Mouse (Mus musculus) limb, embryonic 15.5 days (tissue): ENCODE results near the gene Dcaf4. TPM values are rescaled to one million over a fixed set of nuclear protein-coding genes. Genes with fewer than 3 reads are reported as not detected.
A peak's percentile ranks its signal among the peaks of the same experiment; 100 is the strongest.

Source experiments
- ATAC-seq: fragments of 200-750 bp; cut with Nextera tagmentation; 2 replicates; pipeline ENCODE4 v1.8.0; 2017; ENCODE audit warnings: low read depth, moderate TSS enrichment; ENCODE audit not compliant: insufficient number of reproducible peaks, low FRiP score, low TSS enrichment
- H3K27ac ChIP-seq: fragments of 300-500 bp; sonication (generic); 2 replicates; pipeline ENCODE4 v1.5.1; 2015; ENCODE audit warnings: moderate library complexity, mild to moderate bottlenecking, inconsistent platforms
- H3K27me3 ChIP-seq: fragments of 300-500 bp; sonication (generic); 2 replicates; pipeline ENCODE4 v1.6.1; 2015; ENCODE audit warnings: inconsistent platforms
- H3K36me3 ChIP-seq: fragments of 300-500 bp; sonication (generic); 2 replicates; pipeline ENCODE4 v1.6.1; 2015; ENCODE audit warnings: inconsistent platforms
- H3K4me1 ChIP-seq: fragments of 300-500 bp; sonication (generic); 2 replicates; pipeline ENCODE4 v1.6.1; 2015; ENCODE audit warnings: inconsistent platforms
- H3K4me2 ChIP-seq: fragments of 300-500 bp; sonication (generic); 2 replicates; pipeline ENCODE4 v1.6.1; 2015; ENCODE audit warnings: mild to moderate bottlenecking, inconsistent platforms
- H3K4me3 ChIP-seq: fragments of 300-500 bp; sonication (generic); 2 replicates; pipeline ENCODE4 v1.5.1; 2015; ENCODE audit warnings: mild to moderate bottlenecking, inconsistent platforms
- H3K9ac ChIP-seq: fragments of 300-500 bp; sonication (generic); 2 replicates; pipeline ENCODE4 v1.6.1; 2015; ENCODE audit warnings: inconsistent platforms
- H3K9me3 ChIP-seq: fragments of 300-500 bp; sonication (generic); 2 replicates; pipeline ENCODE4 v1.6.1; 2016; ENCODE audit warnings: inconsistent platforms
- WGBS: fragments of 180-500 bp; shearing (Covaris S2); methylation state at CpG from one replicate; pipeline ENCODE4 v1.1.7; 2015; 5-methylcytosine and 5-hydroxymethylcytosine counted together
- polyA plus RNA-seq: library from polyadenylated mRNA; unstranded; fragments of >200 nt; fragmentation: Nextera tagmentation; extraction: Ambion mirVana; gene quantifications from 2 replicates; pipeline ENCODE4 v1.2.1, GENCODE M21; 2015

Gene Dcaf4
- polyA plus RNA-seq, 1 experiment from 2014 or later, result 55.7 TPM

DNA sequence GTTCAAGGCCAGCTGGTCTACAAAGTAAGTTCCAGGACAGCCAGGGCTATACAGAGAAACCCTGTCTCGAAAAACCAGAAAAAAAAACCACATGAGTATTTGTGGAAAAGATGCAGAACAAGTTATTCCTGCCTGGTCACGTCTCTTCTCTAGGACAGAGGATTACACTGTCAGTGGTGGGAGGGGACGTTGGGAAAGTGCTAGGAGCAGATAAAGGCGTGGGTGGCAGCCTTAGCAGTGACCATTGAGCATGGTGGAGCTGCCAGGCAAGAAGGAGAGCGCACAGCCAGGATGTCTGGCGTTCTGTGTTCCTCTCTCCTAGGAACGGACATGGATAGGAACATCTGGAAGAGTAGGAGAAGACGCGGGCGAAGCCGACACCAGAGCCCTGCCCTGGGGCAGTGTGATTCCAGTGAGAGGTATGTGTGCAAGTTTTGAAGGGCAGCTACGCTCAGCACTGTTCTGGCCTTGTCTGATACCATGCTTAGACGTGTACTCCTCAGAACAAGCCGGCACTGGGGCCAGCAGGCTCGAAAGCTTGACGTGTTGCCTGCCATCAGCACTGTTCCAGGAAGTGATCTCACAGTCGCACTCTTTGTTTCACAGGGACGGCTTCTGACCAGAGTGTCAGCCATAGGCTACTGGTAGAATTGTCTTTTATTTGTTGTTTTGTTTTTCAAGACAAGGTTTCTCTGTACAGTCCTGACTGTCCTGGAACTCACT is 5.7 kb downstream of the Dcaf4 start:
- 0 out of 2 replicates have a peak, but pooled peaks have one; percentile 36 for ATAC-seq
- no peaks in the 10 kb centered on the region for H3K9me3 ChIP-seq
- no peaks in the 10 kb centered on the region for H3K27me3 ChIP-seq
- H3K4me2 ChIP-seq, result no peak overlapping the region
- peaks cover 18% of the 10 kb centered on the region for H3K4me1 ChIP-seq
- H3K36me3 ChIP-seq, result peaks cover 12% of the 10 kb centered on the region; the same call in 1 of the 2 replicates
- peak overlapping the region; percentile 75 for H3K27ac ChIP-seq
- 64% methylated on average over 18 of the region's 18 CpGs for WGBS
- no peak overlapping the region for H3K9ac ChIP-seq
- no peak overlapping the region for H3K4me3 ChIP-seq

DNA sequence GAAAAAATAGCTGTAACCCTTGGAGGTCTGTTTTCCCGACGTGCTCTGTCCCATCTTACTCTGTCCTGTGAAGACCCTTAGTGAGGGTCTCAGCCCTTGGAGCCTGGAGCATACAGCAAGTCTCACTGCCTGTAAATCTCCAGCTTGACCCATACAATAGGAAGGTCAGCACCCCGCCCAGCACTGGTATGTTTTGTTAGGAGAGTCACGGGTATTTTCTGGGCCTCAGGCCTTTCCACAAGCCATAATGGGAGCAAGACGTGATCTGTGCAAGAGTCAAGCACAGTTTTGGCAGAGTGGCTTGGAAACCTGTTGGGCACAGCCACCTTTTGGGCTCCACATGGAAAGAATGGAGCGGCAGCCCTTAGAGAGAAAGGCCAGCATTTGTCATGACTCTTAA is 7.5 kb downstream of the Dcaf4 start:
- Histone ChIP-seq H3K36me3 (peaks cover 29% of the 10 kb centered on the region), H3K4me2 (no peak overlapping the region), H3K4me3 (no peak overlapping the region), H3K27ac (0 out of 2 replicates have a peak overlapping the region, but pooled peaks have one; percentile 4), H3K9ac (no peak overlapping the region), H3K9me3 (no peaks in the 10 kb centered on the region), H3K27me3 (no peaks in the 10 kb centered on the region), H3K4me1 (0 out of 2 replicates have a peak, but pooled peaks cover 6% of the 10 kb centered on the region)
- 52% methylated on average over 6 of the region's 6 CpGs for WGBS
- ATAC-seq, result no peak

DNA sequence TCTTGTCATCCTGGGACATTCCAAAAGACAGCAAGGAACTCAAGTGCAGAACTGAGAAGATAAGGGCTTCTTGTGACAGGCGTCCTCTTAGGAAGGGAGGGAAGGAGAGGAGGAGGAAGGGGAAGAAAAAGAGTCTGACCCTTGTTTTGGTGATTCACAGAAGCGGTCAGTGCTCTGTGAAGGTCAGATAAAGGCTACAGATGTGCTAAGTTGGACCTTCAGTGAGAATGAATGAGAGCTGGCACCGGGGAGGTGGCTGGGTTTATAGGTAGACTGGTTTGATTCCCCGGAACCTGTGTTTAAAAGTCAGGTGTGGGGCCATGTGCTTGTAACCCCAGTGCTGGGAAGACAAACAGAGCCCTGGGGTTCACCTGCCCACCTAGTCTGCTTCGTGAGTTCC is 8.4 kb downstream of the Dcaf4 start:
- Histone ChIP-seq H3K36me3 (peaks cover 36% of the 10 kb centered on the region), H3K4me1 (0 out of 2 replicates have a peak, but pooled peaks cover 4% of the 10 kb centered on the region), H3K9ac (no peak overlapping the region), H3K27me3 (no peaks in the 10 kb centered on the region), H3K27ac (0 out of 2 replicates have a peak overlapping the region, but pooled peaks have one; percentile 4), H3K4me3 (no peak overlapping the region), H3K9me3 (no peaks in the 10 kb centered on the region), H3K4me2 (no peak overlapping the region)
- ATAC-seq, result no peak
- 75% methylated on average over 5 of the region's 5 CpGs for WGBS

DNA sequence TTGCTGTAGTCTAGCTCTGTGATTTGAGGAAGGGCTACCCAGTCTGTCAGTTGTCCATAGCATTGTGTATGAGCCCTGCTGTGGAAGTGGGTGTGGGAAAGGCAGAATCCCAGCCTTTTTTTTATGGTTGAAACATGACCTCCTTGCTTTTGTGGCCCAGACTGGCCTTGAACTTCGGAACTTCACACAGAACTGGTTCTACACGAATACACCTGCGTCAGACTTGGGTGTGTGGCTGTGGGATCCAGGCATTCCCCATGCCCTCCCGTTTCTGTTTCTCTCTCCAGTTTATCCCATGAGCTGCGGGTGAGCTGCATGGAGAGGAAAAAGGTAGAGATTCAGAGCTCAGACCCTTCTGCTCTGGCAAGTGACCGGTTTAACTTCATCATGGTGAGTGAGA is 11.7 kb downstream of the Dcaf4 start:
- H3K36me3 ChIP-seq, result peaks cover 60% of the 10 kb centered on the region
- no peak overlapping the region for H3K9ac ChIP-seq
- no peak for ATAC-seq
- H3K27me3 ChIP-seq, result no peaks in the 10 kb centered on the region
- H3K9me3 ChIP-seq, result no peaks in the 10 kb centered on the region
- 87% methylated on average over 6 of the region's 6 CpGs for WGBS
- H3K27ac ChIP-seq, result no peak overlapping the region
- H3K4me3 ChIP-seq, result no peak overlapping the region
- peaks cover 11% of the 10 kb centered on the region for H3K4me1 ChIP-seq
- H3K4me2 ChIP-seq, result no peak overlapping the region

DNA sequence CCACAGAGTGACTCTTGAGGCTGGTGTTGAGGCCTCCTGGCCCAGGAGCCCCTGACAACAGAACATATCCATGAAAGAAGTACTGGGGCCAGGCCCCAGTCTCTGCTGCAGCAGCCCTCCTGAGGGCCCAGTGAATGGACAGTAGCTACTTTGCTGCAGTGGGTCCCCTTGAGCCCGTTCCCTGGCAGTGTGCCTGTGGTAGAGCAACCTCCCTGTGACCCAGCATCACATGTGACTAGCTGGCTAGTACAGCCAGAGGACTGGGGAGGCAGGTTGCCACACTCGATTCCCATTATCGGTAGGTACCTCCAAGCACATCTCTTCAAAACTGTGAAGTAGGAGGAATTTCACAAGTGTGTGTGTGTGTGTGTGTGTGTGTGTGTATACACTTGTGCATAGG is 12.7 kb downstream of the Dcaf4 start:
- peaks cover 69% of the 10 kb centered on the region for H3K36me3 ChIP-seq
- no peak overlapping the region for H3K4me2 ChIP-seq
- no peaks in the 10 kb centered on the region for H3K27me3 ChIP-seq
- H3K27ac ChIP-seq, result no peak overlapping the region
- ATAC-seq, result no peak
- no peak overlapping the region for H3K4me3 ChIP-seq
- 80% methylated on average over 3 of the region's 3 CpGs for WGBS
- H3K9me3 ChIP-seq, result no peaks in the 10 kb centered on the region
- H3K4me1 ChIP-seq, result peaks cover 11% of the 10 kb centered on the region
- H3K9ac ChIP-seq, result no peak overlapping the region

DNA sequence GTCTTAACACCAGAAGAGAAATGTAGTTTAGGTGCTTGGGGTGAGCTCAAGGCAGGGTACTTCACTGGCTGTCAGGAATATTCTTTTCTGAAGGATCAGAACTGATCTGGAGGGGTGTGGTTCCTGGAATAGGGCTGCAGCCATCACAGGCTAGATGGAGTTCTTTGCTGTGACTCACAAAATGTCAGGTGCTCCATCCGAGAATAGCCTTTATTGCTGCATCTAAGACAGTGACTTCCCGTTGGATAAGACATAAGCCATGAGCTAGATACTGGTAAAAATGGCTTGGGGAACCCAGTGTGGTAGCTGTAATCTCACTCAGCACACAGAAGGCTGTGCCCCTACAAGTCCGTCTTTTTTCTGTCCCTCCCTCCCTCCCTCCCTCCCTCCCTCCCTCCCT is 13.9 kb downstream of the Dcaf4 start:
- H3K4me1 ChIP-seq, result peaks cover 7% of the 10 kb centered on the region
- no peak overlapping the region for H3K4me2 ChIP-seq
- H3K27me3 ChIP-seq, result no peaks in the 10 kb centered on the region
- no peak overlapping the region for H3K4me3 ChIP-seq
- H3K36me3 ChIP-seq, result peaks cover 81% of the 10 kb centered on the region
- no peak overlapping the region for H3K27ac ChIP-seq
- ATAC-seq, result no peak
- WGBS, result 71% methylated on average over 3 of the region's 3 CpGs
- no peak overlapping the region for H3K9ac ChIP-seq
- no peaks in the 10 kb centered on the region for H3K9me3 ChIP-seq

DNA sequence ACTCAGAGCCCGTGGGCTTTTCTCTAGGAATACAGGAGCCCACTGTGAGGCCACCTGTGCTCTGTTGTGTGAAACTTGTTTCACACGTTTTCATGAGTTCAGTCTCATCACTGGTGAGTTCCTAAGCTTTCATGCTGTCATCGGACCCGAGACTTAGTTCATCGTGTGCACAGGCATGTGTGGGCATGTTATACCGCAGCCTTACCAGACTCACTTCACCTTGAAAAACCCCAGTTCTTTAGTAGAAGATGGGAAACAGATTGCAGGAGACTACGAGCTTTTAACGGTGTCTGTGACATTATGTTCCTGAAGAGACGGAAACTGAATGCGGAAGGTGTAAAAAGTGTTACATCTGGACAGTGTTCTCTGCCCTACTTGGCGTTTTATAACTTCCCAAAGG is 15.2 kb downstream of the Dcaf4 start:
- no peak overlapping the region for H3K4me3 ChIP-seq
- H3K36me3 ChIP-seq, result peaks cover 87% of the 10 kb centered on the region
- 53% methylated on average over 11 of the region's 11 CpGs for WGBS
- H3K4me2 ChIP-seq, result no peak overlapping the region
- H3K9me3 ChIP-seq, result no peaks in the 10 kb centered on the region
- ATAC-seq, result no peak
- H3K9ac ChIP-seq, result no peak overlapping the region
- peaks cover 7% of the 10 kb centered on the region for H3K4me1 ChIP-seq
- H3K27ac ChIP-seq, result no peak overlapping the region
- no peaks in the 10 kb centered on the region for H3K27me3 ChIP-seq

DNA sequence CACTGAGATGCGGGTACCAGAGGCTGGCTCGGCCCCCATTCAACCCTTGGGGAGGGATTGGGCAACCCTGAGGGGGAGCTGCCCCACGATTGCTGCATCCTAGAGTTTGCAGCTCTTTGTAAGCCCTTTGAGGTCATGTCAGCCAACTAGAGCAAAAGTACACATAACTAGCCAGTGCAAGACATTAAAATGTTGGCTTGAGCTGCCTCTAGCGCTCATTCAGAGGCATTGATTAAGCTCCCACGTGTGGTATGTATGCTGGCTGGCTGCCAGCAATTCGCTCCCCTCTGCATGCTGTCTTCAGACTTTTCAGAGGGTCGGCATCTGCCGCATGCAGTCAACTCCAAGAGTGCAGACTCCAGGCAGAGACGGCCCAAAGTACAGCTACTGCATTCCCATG is 15.8 kb downstream of the Dcaf4 start:
- ATAC-seq, result no peak
- no peak overlapping the region for H3K27ac ChIP-seq
- H3K27me3 ChIP-seq, result no peaks in the 10 kb centered on the region
- H3K9me3 ChIP-seq, result no peaks in the 10 kb centered on the region
- 32% methylated on average over 9 of the region's 9 CpGs for WGBS
- H3K4me1 ChIP-seq, result peaks cover 7% of the 10 kb centered on the region
- no peak overlapping the region for H3K4me2 ChIP-seq
- no peak overlapping the region for H3K4me3 ChIP-seq
- peaks cover 90% of the 10 kb centered on the region for H3K36me3 ChIP-seq
- H3K9ac ChIP-seq, result no peak overlapping the region

DNA sequence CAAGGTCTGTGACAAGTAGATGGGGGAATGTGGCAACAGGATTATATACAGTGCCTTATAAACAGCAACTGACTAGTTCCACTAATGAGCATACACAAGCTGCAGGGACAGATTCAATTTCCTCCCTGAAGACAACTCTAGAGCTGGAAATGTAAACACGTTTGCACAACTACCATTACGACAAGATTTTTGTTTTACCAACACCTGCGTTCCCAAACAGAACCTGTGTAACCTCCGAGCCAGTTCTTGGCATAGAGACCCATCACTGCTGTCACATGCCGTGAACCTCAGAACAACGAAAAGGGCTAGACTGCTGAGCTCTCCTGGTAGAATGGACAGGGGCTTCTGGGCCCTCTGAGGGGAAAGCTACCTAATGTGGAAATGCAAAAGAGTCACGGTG is 23.7 kb downstream of the Dcaf4 start:
- ATAC-seq, result no peak
- Histone ChIP-seq H3K4me2 (no peak overlapping the region), H3K27me3 (no peaks in the 10 kb centered on the region), H3K27ac (no peak overlapping the region), H3K36me3 (peaks cover 77% of the 10 kb centered on the region), H3K9me3 (no peaks in the 10 kb centered on the region), H3K4me3 (no peak overlapping the region), H3K4me1 (no peaks in the 10 kb centered on the region), H3K9ac (no peak overlapping the region)
- WGBS, result 74% methylated on average over 7 of the region's 7 CpGs

DNA sequence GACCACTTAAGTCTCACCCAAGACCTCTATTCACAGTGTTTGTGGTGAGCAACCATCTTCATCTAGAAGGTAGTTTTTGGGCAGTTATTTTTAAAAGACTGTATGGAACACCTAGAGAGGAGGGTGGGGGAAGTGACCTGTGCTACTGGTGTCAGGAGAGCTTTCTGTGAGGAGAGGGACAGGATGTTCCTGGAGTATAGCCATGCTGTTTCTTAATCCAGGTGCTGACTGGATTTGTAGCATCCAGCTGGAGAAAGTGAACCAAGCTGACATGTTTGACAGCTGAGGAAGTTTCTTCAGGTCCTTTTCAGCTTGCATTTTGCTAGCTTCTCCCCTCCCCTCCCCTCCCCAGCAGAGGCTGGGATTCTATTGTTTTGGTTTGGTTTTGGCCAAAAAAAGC is 24.5 kb downstream of the Dcaf4 start:
- Histone ChIP-seq H3K4me2 (no peak overlapping the region), H3K27ac (no peak overlapping the region), H3K36me3 (peaks cover 73% of the 10 kb centered on the region), H3K4me1 (no peaks in the 10 kb centered on the region), H3K27me3 (no peaks in the 10 kb centered on the region), H3K9ac (no peak overlapping the region), H3K9me3 (no peaks in the 10 kb centered on the region), H3K4me3 (no peak overlapping the region)
- ATAC-seq, result no peak

DNA sequence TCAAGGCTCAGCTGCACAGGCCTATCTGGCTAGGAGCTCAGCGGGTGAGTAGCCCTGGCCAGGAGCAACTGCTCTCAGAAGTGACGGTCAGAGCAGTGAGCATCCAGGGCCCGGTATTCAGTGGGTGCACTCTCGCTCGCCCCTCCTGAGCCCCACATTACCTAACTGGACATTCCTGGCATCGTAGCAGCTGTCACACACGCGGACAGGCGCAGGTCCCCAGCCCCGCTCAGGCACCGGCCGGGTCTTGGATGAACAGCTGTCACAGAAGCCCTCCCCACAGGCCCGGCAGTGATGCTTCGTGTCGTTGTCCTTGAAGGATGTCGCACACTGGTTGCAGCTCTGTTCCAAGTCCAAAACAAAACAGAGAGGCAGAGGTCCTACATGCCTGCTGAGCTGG is 31.0 kb downstream of the Dcaf4 start:
- ATAC-seq, result 0 out of 2 replicates have a peak, but pooled peaks have one; percentile 53

DNA sequence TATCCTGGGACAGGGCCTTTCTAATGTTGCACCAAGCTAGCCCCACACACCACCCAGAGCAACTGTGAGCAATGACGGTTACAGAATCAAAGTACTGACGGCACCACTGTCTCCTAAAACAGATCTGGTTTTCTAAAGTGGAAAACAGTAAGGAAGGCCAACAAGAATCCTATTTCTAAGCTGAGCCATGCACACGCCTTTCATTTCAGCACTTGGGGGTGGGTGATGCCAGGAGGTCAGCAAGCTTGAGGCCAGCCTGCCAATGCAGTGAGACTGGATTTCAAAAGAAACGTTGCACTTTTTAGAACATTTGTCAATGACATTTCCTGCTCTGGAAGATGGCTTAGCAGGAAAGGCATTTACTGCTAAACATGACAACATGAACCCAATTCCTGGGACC is 33.5 kb downstream of the Dcaf4 start:
- Histone ChIP-seq H3K4me3 (no peak overlapping the region), H3K4me2 (no peak overlapping the region), H3K36me3 (peaks cover 90% of the 10 kb centered on the region), H3K27me3 (no peaks in the 10 kb centered on the region), H3K4me1 (no peaks in the 10 kb centered on the region), H3K9ac (no peak overlapping the region), H3K27ac (no peak overlapping the region), H3K9me3 (no peaks in the 10 kb centered on the region)
- 73% methylated on average over 4 of the region's 4 CpGs for WGBS
- no peak for ATAC-seq

More for the DNA sequence above, 31.0 kb downstream of the Dcaf4 start:
- no peak overlapping the region for H3K4me3 ChIP-seq
- H3K9me3 ChIP-seq, result no peaks in the 10 kb centered on the region
- WGBS, result 95% methylated on average over 16 of the region's 16 CpGs
- H3K4me2 ChIP-seq, result no peak overlapping the region
- peaks cover 88% of the 10 kb centered on the region for H3K36me3 ChIP-seq
- no peaks in the 10 kb centered on the region for H3K27me3 ChIP-seq
- H3K4me1 ChIP-seq, result no peaks in the 10 kb centered on the region
- H3K9ac ChIP-seq, result no peak overlapping the region
- no peak overlapping the region for H3K27ac ChIP-seq
